Mouse (Mus musculus) ES-Bruce4 (cell line): ENCODE measurements at regions not wholly inside any gene's neighbourhood (a gene's known extent, or its start where the extent isn't known, plus 50 kb on each side); places are given as distances from the start of the nearest gene placed in this dataset.

Experiments
- CTCF ChIP-seq: IDR thresholded peaks from one replicate; pipeline ENCODE4 v1.8.1; 2011; ENCODE audit warnings: low read depth, low read length
- EP300 ChIP-seq: IDR thresholded peaks from 2 replicates; pipeline ENCODE4 v1.6.1; 2011; ENCODE audit warnings: low read depth, low read length; ENCODE audit not compliant: insufficient read depth
- POLR2A ChIP-seq: IDR thresholded peaks from one replicate; pipeline ENCODE4 v1.8.1; 2011; ENCODE audit warnings: low read length; ENCODE audit not compliant: insufficient read depth

GRCm38 (mm10) chr5:73833721-73834120 is 182.5 kb downstream of the Spata18 start:
- no peak for TF ChIP-seq POLR2A
- no peak for TF ChIP-seq CTCF
- no peak for TF ChIP-seq EP300
